ENCODE assay signal across 30 mouse cellular contexts in genomic region chr10:23480474-23480873, GRCm38 (mm10).
"Had no signal": no experiment of that assay in that cellular context is flagged by ENCODE, and none has a peak within 500 bp of the region (broad histone marks: within the 10 kb centered on the region; RNA-seq: fewer than 3 reads in every experiment).

No protein-coding gene starts in this region.

- H3K4me2 ChIP-seq: limb, embryonic 12.5 days; limb, embryonic 13.5 days; limb, embryonic 15.5 days; liver, embryonic 11.5 days; liver, embryonic 12.5 days; liver, embryonic 13.5 days; liver, embryonic 15.5 days; lung, embryonic 14.5 days; lung, embryonic 15.5 days; midbrain, embryonic 11.5 days; midbrain, embryonic 12.5 days; midbrain, embryonic 13.5 days; midbrain, embryonic 15.5 days; neural tube, embryonic 12.5 days had no signal

- H3K36me3 ChIP-seq: limb, embryonic 10.5 days; limb, embryonic 12.5 days; limb, embryonic 13.5 days; limb, embryonic 15.5 days; liver, embryonic 12.5 days; liver, embryonic 13.5 days; liver, embryonic 15.5 days; lung, embryonic 15.5 days; midbrain, embryonic 10.5 days; midbrain, embryonic 12.5 days; midbrain, embryonic 13.5 days; midbrain, embryonic 15.5 days; neural tube, embryonic 12.5 days had no signal

- H3K27me3 ChIP-seq: limb, embryonic 12.5 days; limb, embryonic 13.5 days; limb, embryonic 15.5 days; liver, embryonic 12.5 days; liver, embryonic 13.5 days; liver, embryonic 15.5 days; lung, embryonic 15.5 days; megakaryocyte, embryonic 14.5 days; midbrain, embryonic 12.5 days; midbrain, embryonic 13.5 days; midbrain, embryonic 15.5 days; neural tube, embryonic 12.5 days had no signal

- H3K4me1 ChIP-seq: limb, embryonic 10.5 days; limb, embryonic 12.5 days; limb, embryonic 13.5 days; limb, embryonic 15.5 days; liver, embryonic 12.5 days; liver, embryonic 13.5 days; liver, embryonic 15.5 days; lung, embryonic 15.5 days; megakaryocyte, embryonic 14.5 days; midbrain, embryonic 10.5 days; midbrain, embryonic 12.5 days; midbrain, embryonic 13.5 days; midbrain, embryonic 15.5 days; neural tube, embryonic 12.5 days had no signal

- H3K4me3 ChIP-seq: left cerebral cortex, adult 2 months; limb, embryonic 10.5 days; limb, embryonic 12.5 days; limb, embryonic 13.5 days; limb, embryonic 15.5 days; liver, embryonic 12.5 days; liver, embryonic 13.5 days; liver, embryonic 15.5 days; lung, embryonic 15.5 days; midbrain, embryonic 10.5 days; midbrain, embryonic 12.5 days; midbrain, embryonic 13.5 days; midbrain, embryonic 15.5 days; neural tube, embryonic 12.5 days had no signal

- DNase-seq: left cerebral cortex, postnatal 4 days; liver; liver, embryonic 13.5 days; liver, postnatal 0 days; lung, adult 18-20 months; lung, adult 2 months; lung, embryonic 14.5 days; lung, postnatal 10 days; lung, postnatal 14 days; lung, postnatal 36 days; lung, postnatal 4 days; midbrain, embryonic 14.5 days had no signal

- H3K9ac ChIP-seq: limb, embryonic 12.5 days; limb, embryonic 13.5 days; limb, embryonic 15.5 days; liver, embryonic 12.5 days; liver, embryonic 13.5 days; liver, embryonic 14.5 days; liver, embryonic 15.5 days; liver, postnatal 0 days; lung, embryonic 14.5 days; lung, embryonic 15.5 days; midbrain, embryonic 12.5 days; midbrain, embryonic 13.5 days; midbrain, embryonic 15.5 days; neural tube, embryonic 12.5 days had no signal

- H3K27ac ChIP-seq: left cerebral cortex, adult 2 months; limb, embryonic 10.5 days; limb, embryonic 12.5 days; limb, embryonic 13.5 days; limb, embryonic 15.5 days; liver, embryonic 12.5 days; liver, embryonic 13.5 days; liver, embryonic 14.5 days; liver, embryonic 15.5 days; lung, embryonic 15.5 days; macrophage; midbrain, embryonic 10.5 days; midbrain, embryonic 12.5 days; midbrain, embryonic 13.5 days; midbrain, embryonic 15.5 days; neural tube, embryonic 12.5 days had no signal
